Mouse (Mus musculus): ENCODE results near the gene Marf1.
A peak's percentile ranks its signal among the peaks of the same experiment; 100 is the strongest.
"Not testable (repeated sequence)": the region's sequence is repeated elsewhere in the genome, so short reads cannot be mapped to it uniquely, and the experiment has no call there.

Marf1 gene

GRCm38 (mm10) chr16:14162988-14163416 is at the start of gene Marf1, which contains the start of gene Nde1:
TSS of gene Marf1 (minus strand) at chr16:14163351.
TSS of gene Nde1 (plus strand) at chr16:14163275.
- peak; percentile 79 to 89 for DNase-seq (ENCODE audit: low spot score in 2 of 2)

GRCm38 (mm10) chr16:14198798-14199197 is 35.6 kb upstream of the Marf1 start:
- DNase-seq (ENCODE audit: low spot score in 2 of 2): no peak

GRCm38 (mm10) chr16:14195427-14195826 is 32.3 kb upstream of the Marf1 start:
- DNase-seq (ENCODE audit: low spot score in 2 of 2): peak in 1 of 2 experiments; percentile 39

GRCm38 (mm10) chr16:14194164-14194950 is 31.2 kb upstream of the Marf1 start:
- no peak for DNase-seq (ENCODE audit: low spot score in 2 of 2)

- no peak for DNase-seq (ENCODE audit: low spot score in 2 of 2)
Measured at GRCm38 (mm10) chr16:14185516-14185915, 22.4 kb upstream of the Marf1 start.

GRCm38 (mm10) chr16:14183856-14184255 is 20.7 kb upstream of the Marf1 start:
- DNase-seq (ENCODE audit: low spot score in 2 of 2): no peak

GRCm38 (mm10) chr16:14182360-14182759 is 19.2 kb upstream of the Marf1 start:
- no peak for DNase-seq (ENCODE audit: low spot score in 2 of 2)

GRCm38 (mm10) chr16:14180163-14180733 is 17.1 kb upstream of the Marf1 start:
- no peak for DNase-seq (ENCODE audit: low spot score in 2 of 2)

- no peak for DNase-seq (ENCODE audit: low spot score in 2 of 2)
Measured at GRCm38 (mm10) chr16:14178041-14178440, 14.9 kb upstream of the Marf1 start.

- no peak for DNase-seq (ENCODE audit: low spot score in 2 of 2)
Measured at GRCm38 (mm10) chr16:14169706-14170105, 6.6 kb upstream of the Marf1 start.

GRCm38 (mm10) chr16:14166490-14166889 is 3.3 kb upstream of the Marf1 start:
- no peak for DNase-seq (ENCODE audit: low spot score in 2 of 2)

GRCm38 (mm10) chr16:14163731-14164130 is 580 bp upstream of the Marf1 start:
- DNase-seq (ENCODE audit: low spot score in 2 of 2): no peak

GRCm38 (mm10) chr16:14160941-14161340 is 2.2 kb downstream of the Marf1 start:
- DNase-seq (ENCODE audit: low spot score in 2 of 2): no peak

GRCm38 (mm10) chr16:14159746-14160131 is 3.4 kb downstream of the Marf1 start:
- peak; percentile 32 to 54 for DNase-seq (ENCODE audit: low spot score in 2 of 2)

- DNase-seq (ENCODE audit: low spot score in 2 of 2): peak; percentile 97 to 100
Measured at GRCm38 (mm10) chr16:14158936-14159745, 4.0 kb downstream of the Marf1 start.

- DNase-seq (ENCODE audit: low spot score in 2 of 2): no peak
Measured at GRCm38 (mm10) chr16:14158536-14158935, 4.6 kb downstream of the Marf1 start.

GRCm38 (mm10) chr16:14156312-14156711 is 6.8 kb downstream of the Marf1 start:
- no peak for DNase-seq (ENCODE audit: low spot score in 2 of 2)

GRCm38 (mm10) chr16:14155638-14156037 is 7.5 kb downstream of the Marf1 start:
- not testable (repeated sequence) for DNase-seq (ENCODE audit: low spot score in 2 of 2)

- DNase-seq (ENCODE audit: low spot score in 2 of 2): no peak
Measured at GRCm38 (mm10) chr16:14151718-14152117, 11.4 kb downstream of the Marf1 start.

- no peak for DNase-seq (ENCODE audit: low spot score in 2 of 2)
Measured at GRCm38 (mm10) chr16:14147712-14148111, 15.4 kb downstream of the Marf1 start.

GRCm38 (mm10) chr16:14143298-14143697 is 19.9 kb downstream of the Marf1 start:
- DNase-seq (ENCODE audit: low spot score in 2 of 2): no peak

GRCm38 (mm10) chr16:14139106-14139505 is 24.0 kb downstream of the Marf1 start:
- no peak for DNase-seq (ENCODE audit: low spot score in 2 of 2)
